Mouse (Mus musculus) kidney, embryonic 15.5 days (tissue): ENCODE results near the gene Sun1. TPM values are rescaled to one million over a fixed set of nuclear protein-coding genes. Genes with fewer than 3 reads are reported as not detected.

Source experiments
- ATAC-seq: fragments of 200-750 bp; cut with Nextera tagmentation; replicated peaks from 2 replicates; pipeline ENCODE4 v1.8.0; 2017; ENCODE audit warnings: moderate TSS enrichment; ENCODE audit not compliant: low FRiP score
- H3K27ac ChIP-seq: fragments of 300-500 bp; sonication (generic); 2 replicates; pipeline ENCODE4 v1.5.1; 2015; ENCODE audit warnings: mild to moderate bottlenecking, inconsistent platforms
- H3K27me3 ChIP-seq: fragments of 300-500 bp; sonication (generic); 2 replicates; pipeline ENCODE4 v1.6.1; 2015; ENCODE audit warnings: inconsistent platforms
- H3K36me3 ChIP-seq: fragments of 300-500 bp; sonication (generic); 2 replicates; pipeline ENCODE4 v1.6.1; 2015; ENCODE audit warnings: inconsistent platforms
- H3K4me1 ChIP-seq: fragments of 300-500 bp; sonication (generic); 2 replicates; pipeline ENCODE4 v1.6.1; 2015; ENCODE audit warnings: inconsistent platforms
- H3K4me2 ChIP-seq: fragments of 300-500 bp; sonication (generic); 2 replicates; pipeline ENCODE4 v1.6.1; 2015; ENCODE audit warnings: moderate library complexity, mild to moderate bottlenecking, inconsistent platforms
- H3K4me3 ChIP-seq: fragments of 300-500 bp; sonication (generic); replicated peaks from 2 replicates; pipeline ENCODE4 v1.5.1; 2015; ENCODE audit warnings: mild to moderate bottlenecking, inconsistent platforms
- H3K9ac ChIP-seq: fragments of 300-500 bp; sonication (generic); 2 replicates; pipeline ENCODE4 v1.6.1; 2015; ENCODE audit warnings: mild to moderate bottlenecking, inconsistent platforms
- H3K9me3 ChIP-seq: fragments of 300-500 bp; sonication (generic); replicated peaks from 2 replicates; pipeline ENCODE4 v1.6.1; 2016; ENCODE audit warnings: inconsistent platforms
- WGBS: fragments of 180-500 bp; shearing (Covaris S2); methylation state at CpG from one replicate; pipeline ENCODE4 v1.1.7; 2015; ENCODE audit warnings: mixed read lengths; 5-methylcytosine and 5-hydroxymethylcytosine counted together
- polyA plus RNA-seq: library from polyadenylated mRNA; unstranded; fragments of >200 nt; fragmentation: Nextera tagmentation; extraction: Ambion mirVana; gene quantifications from 2 replicates; pipeline ENCODE4 v1.2.1, GENCODE M21; 2015

The Sun1 gene
- 50.0 and 57.3 TPM in 2 replicates for polyA plus RNA-seq

GRCm38 (mm10) chr5:139199995-139200769 lies at the start of gene Sun1:
Gene Sun1 (plus strand): TSS chr5:139200637.
- Histone ChIP-seq H3K4me2 (peak within 1 kb of the TSS; percentile 95), H3K9me3 (no peaks in the 10 kb centered on the region), H3K27me3 (no peaks in the 10 kb centered on the region), H3K9ac (peak within 1 kb of the TSS; percentile 80), H3K36me3 (no peaks in the 10 kb centered on the region; the same call in 1 of the 2 replicates), H3K4me3 (peak within 1 kb of the TSS; percentile 89), H3K4me1 (peaks cover 21% of the 10 kb centered on the region), H3K27ac (peak within 1 kb of the TSS; percentile 93)
- ATAC-seq = peak; percentile 100
- 1% methylated on average over 64 of the region's 64 CpGs for WGBS

GRCm38 (mm10) chr5:139160899-139161298 lies 39.5 kb upstream of the Sun1 start:
- no peak overlapping the region for H3K27ac ChIP-seq
- no peaks in the 10 kb centered on the region for H3K4me1 ChIP-seq
- no peak overlapping the region for H3K4me3 ChIP-seq
- H3K27me3 ChIP-seq = no peaks in the 10 kb centered on the region
- no peak overlapping the region for H3K4me2 ChIP-seq
- 87% methylated on average over 8 of the region's 8 CpGs for WGBS
- no peaks in the 10 kb centered on the region for H3K9me3 ChIP-seq
- no peak overlapping the region for H3K9ac ChIP-seq
- H3K36me3 ChIP-seq = peaks cover 66% of the 10 kb centered on the region
- no peak for ATAC-seq

- no peak overlapping the region for H3K4me3 ChIP-seq
- no peaks in the 10 kb centered on the region for H3K4me1 ChIP-seq
- no peak overlapping the region for H3K4me2 ChIP-seq
- ATAC-seq = no peak
- H3K27ac ChIP-seq = no peak overlapping the region
- H3K9me3 ChIP-seq = no peaks in the 10 kb centered on the region
- H3K27me3 ChIP-seq = no peaks in the 10 kb centered on the region
- 77% methylated on average over 10 of the region's 10 CpGs for WGBS
- H3K9ac ChIP-seq = no peak overlapping the region
- H3K36me3 ChIP-seq = peaks cover 66% of the 10 kb centered on the region
Observed at GRCm38 (mm10) chr5:139161632-139162031, 38.8 kb upstream of the Sun1 start.

- peaks cover 81% of the 10 kb centered on the region for H3K36me3 ChIP-seq
- no peaks in the 10 kb centered on the region for H3K9me3 ChIP-seq
- no peak overlapping the region for H3K27ac ChIP-seq
- H3K4me1 ChIP-seq = no peaks in the 10 kb centered on the region
- no peak overlapping the region for H3K4me2 ChIP-seq
- 77% methylated on average over 6 of the region's 6 CpGs for WGBS
- H3K4me3 ChIP-seq = no peak overlapping the region
- ATAC-seq = no peak
- H3K9ac ChIP-seq = no peak overlapping the region
- H3K27me3 ChIP-seq = no peaks in the 10 kb centered on the region
Observed at GRCm38 (mm10) chr5:139166781-139167361, 33.6 kb upstream of the Sun1 start.

GRCm38 (mm10) chr5:139167548-139167947 lies 32.9 kb upstream of the Sun1 start:
- ATAC-seq = no peak
- WGBS = 58% methylated on average over 1 of the region's 1 CpGs
- H3K4me3 ChIP-seq = no peak overlapping the region
- H3K4me2 ChIP-seq = no peak overlapping the region
- H3K27me3 ChIP-seq = no peaks in the 10 kb centered on the region
- H3K4me1 ChIP-seq = no peaks in the 10 kb centered on the region
- no peak overlapping the region for H3K9ac ChIP-seq
- H3K9me3 ChIP-seq = no peaks in the 10 kb centered on the region
- H3K36me3 ChIP-seq = peaks cover 81% of the 10 kb centered on the region
- H3K27ac ChIP-seq = no peak overlapping the region

- Histone ChIP-seq H3K27ac (no peak overlapping the region), H3K36me3 (peaks cover 58% of the 10 kb centered on the region), H3K9me3 (no peaks in the 10 kb centered on the region), H3K27me3 (no peaks in the 10 kb centered on the region), H3K4me3 (no peak overlapping the region), H3K9ac (no peak overlapping the region), H3K4me2 (no peak overlapping the region), H3K4me1 (peaks cover 21% of the 10 kb centered on the region)
- no peak for ATAC-seq
- 92% methylated on average over 4 of the region's 4 CpGs for WGBS
Observed at GRCm38 (mm10) chr5:139171929-139172328, 28.5 kb upstream of the Sun1 start.

GRCm38 (mm10) chr5:139174141-139174540 lies 26.3 kb upstream of the Sun1 start:
- H3K9me3 ChIP-seq = no peaks in the 10 kb centered on the region
- peak; percentile 41 for ATAC-seq
- H3K36me3 ChIP-seq = peaks cover 60% of the 10 kb centered on the region
- H3K27me3 ChIP-seq = no peaks in the 10 kb centered on the region
- WGBS = 16% methylated on average over 10 of the region's 10 CpGs
- peak overlapping the region; percentile 82 for H3K27ac ChIP-seq
- H3K9ac ChIP-seq = peak overlapping the region; percentile 18
- peaks cover 21% of the 10 kb centered on the region for H3K4me1 ChIP-seq
- no peak overlapping the region for H3K4me2 ChIP-seq
- no peak overlapping the region for H3K4me3 ChIP-seq

- Histone ChIP-seq H3K4me1 (peaks cover 21% of the 10 kb centered on the region), H3K4me3 (no peak overlapping the region), H3K27me3 (no peaks in the 10 kb centered on the region), H3K9ac (no peak overlapping the region), H3K9me3 (no peaks in the 10 kb centered on the region), H3K4me2 (no peak overlapping the region), H3K27ac (peak overlapping the region; percentile 82), H3K36me3 (peaks cover 58% of the 10 kb centered on the region)
- 9% methylated on average over 10 of the region's 10 CpGs for WGBS
- ATAC-seq = peak; percentile 87
Observed at GRCm38 (mm10) chr5:139174556-139175547, 25.6 kb upstream of the Sun1 start.

- Histone ChIP-seq H3K9ac (no peak overlapping the region), H3K4me3 (no peak overlapping the region), H3K4me1 (peaks cover 16% of the 10 kb centered on the region), H3K27ac (no peak overlapping the region), H3K4me2 (no peak overlapping the region), H3K27me3 (no peaks in the 10 kb centered on the region), H3K36me3 (peaks cover 66% of the 10 kb centered on the region), H3K9me3 (no peaks in the 10 kb centered on the region)
- peak; percentile 81 for ATAC-seq
- WGBS = 26% methylated on average over 11 of the region's 11 CpGs
Observed at GRCm38 (mm10) chr5:139178895-139179631, 21.4 kb upstream of the Sun1 start.

- no peak overlapping the region for H3K4me2 ChIP-seq
- peaks cover 86% of the 10 kb centered on the region for H3K36me3 ChIP-seq
- H3K27me3 ChIP-seq = no peaks in the 10 kb centered on the region
- no peak overlapping the region for H3K9ac ChIP-seq
- no peaks in the 10 kb centered on the region for H3K9me3 ChIP-seq
- no peak overlapping the region for H3K4me3 ChIP-seq
- no peaks in the 10 kb centered on the region for H3K4me1 ChIP-seq
- ATAC-seq = no peak
- H3K27ac ChIP-seq = no peak overlapping the region
- WGBS = 88% methylated on average over 2 of the region's 2 CpGs
Observed at GRCm38 (mm10) chr5:139183131-139183530, 17.3 kb upstream of the Sun1 start.

GRCm38 (mm10) chr5:139183601-139184000 lies 16.8 kb upstream of the Sun1 start:
- Histone ChIP-seq H3K4me1 (no peaks in the 10 kb centered on the region), H3K36me3 (peaks cover 82% of the 10 kb centered on the region), H3K9me3 (no peaks in the 10 kb centered on the region), H3K9ac (no peak overlapping the region), H3K27me3 (no peaks in the 10 kb centered on the region), H3K4me2 (no peak overlapping the region), H3K4me3 (no peak overlapping the region), H3K27ac (no peak overlapping the region)
- ATAC-seq = no peak
- 93% methylated on average over 9 of the region's 9 CpGs for WGBS
